Mouse (Mus musculus): ENCODE measurements at regions not wholly inside any gene's neighbourhood (a gene's known extent, or its start where the extent isn't known, plus 50 kb on each side); places are given as distances from the start of the nearest gene placed in this dataset.

GRCm38 (mm10) chr13:28408868-28409608 lies 151.7 kb downstream of the Gm11361 start:
- DNase-seq (ENCODE audit: low read depth, low spot score), result no peak

- no peak for DNase-seq (ENCODE audit: low read depth, low spot score)
Observed at GRCm38 (mm10) chr13:28400459-28400858, 143.1 kb downstream of the Gm11361 start.

All from CD4-positive helper T cell, adult 2 months (primary cell).